Mouse (Mus musculus) c-Kit-positive CD71-positive TER-119-negative erythroid progenitor cells, embryonic 14.5 days (primary cell): ENCODE measurements at regions not wholly inside any gene's neighbourhood (a gene's known extent, or its start where the extent isn't known, plus 50 kb on each side); places are given as distances from the start of the nearest gene placed in this dataset.

Source experiments
- DNase-seq: peaks from one replicate; pipeline ENCODE4 v3.0.0-alpha.2; 2013; ENCODE audit warnings: low read depth

DNA sequence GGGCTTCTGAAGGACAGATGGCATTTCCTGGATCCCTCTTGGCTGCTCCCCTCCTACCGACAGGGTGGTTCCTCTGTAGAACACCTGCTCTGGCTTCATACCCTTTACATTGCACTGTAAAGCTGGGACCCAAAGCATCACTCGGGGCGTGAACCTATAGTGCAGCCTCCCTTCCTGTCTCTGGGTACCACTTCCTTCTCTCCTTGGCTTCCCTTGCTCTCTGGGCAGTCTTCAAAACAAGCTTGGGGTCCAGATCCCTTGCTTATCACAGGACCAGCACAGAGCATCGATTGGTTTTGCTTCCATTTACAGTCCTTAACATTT is 346.4 kb downstream of the Rnf144a start:
- DNase-seq: no peak

DNA sequence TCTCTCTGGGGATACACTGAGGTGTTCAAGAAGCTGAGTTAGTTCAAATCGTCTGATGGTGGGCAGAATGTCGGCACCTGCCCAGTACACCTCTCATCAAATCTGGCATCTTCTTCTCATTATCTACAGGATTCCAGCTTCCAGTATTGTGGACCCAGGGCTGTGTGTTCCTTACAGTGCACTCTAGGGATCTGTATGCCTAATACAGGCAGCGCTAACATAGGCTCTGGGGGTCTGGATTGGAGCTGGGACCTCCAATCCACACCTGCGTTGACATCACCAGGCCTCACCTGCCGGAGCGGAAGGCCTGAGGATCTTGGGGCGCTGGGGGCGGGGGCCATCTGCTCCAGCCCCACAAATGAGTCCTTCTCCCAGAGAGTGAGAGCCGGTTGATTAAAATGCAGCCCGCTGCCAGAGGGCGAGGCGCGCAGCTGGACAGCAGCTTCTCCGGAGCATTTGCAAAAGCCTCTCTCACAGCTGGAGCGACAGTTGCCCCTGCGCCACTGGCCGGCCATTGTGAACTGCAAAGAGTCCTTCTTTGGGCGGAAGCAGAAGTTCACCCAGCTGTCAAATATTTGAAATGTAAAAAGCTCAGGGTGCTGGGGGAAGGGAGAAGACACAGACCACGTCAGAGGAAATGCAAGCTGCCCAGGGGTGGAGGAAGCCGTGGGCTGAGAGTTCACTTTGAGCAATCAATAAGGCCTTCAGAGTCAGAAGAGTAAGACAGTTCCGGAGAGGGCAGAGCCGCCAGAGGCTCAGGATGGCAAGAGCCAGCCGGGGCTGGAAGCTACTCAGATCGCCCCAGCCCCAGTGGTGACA is 347.0 kb downstream of the Rnf144a start:
- DNase-seq: no peak

DNA sequence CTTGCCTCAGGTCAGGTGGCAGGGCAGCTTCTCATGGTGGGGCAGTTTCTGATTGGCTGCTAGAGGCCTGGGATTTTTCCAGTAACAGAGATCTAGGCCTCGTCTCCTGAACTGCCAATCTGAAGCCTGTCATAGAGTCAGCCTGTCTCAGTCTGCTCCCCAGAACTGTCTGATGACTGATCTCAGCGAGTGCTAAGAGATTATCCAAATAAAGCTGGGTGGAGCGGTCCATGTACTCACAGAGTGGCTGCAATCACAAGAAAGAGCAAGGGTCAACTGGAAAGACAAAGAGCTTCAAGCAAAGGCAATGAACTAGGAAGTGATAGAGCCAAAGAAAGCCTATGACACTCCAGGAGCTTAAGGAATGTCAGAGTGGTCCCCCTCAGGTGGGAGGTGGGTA is 354.7 kb downstream of the Rnf144a start:
- DNase-seq: no peak

DNA sequence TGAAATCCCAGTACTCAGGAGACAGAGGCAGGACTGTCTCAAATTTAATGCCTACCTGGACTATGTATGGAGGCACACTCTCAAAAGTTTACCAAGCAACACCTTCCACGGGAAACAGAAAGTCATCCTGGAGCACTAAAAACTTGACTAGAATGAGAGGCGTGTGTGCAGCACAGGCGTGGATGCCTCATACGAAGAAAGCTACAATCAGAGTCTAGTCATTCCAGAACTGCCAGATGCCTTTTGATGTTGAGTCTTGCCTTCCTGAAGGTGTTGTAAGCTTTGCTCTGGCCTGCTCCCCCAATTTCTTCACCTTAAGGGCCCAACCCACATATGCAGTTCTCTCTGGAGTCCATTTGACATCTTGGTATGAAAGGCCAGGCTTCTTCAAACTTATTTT is 356.0 kb downstream of the Rnf144a start:
- no peak for DNase-seq

DNA sequence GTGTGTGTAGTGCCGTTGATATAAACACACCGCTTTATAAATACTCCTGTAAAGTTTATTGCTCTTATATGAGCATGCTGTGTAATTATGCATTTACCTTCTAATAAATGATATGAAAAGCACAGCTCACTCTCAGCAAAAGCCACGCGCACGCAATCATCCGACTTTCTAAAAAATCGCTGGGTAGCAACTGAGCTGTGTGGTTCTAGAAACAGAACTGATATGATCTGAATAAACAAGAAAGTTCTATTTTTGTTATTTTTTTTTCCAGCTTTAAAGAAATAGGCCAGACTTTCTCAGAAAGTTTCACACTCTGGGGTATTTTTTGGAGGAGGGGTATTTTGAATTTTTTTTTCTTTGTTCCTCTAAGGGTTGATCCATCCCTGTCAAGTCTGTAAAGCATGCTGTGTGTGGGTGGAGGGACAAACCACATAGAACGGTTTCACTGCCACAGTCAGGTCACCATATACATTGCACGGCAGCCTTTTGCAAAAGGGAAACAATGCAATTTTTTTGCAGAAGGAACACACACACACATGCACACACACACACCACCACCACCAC is 357.5 kb downstream of the Rnf144a start:
- no peak for DNase-seq

DNA sequence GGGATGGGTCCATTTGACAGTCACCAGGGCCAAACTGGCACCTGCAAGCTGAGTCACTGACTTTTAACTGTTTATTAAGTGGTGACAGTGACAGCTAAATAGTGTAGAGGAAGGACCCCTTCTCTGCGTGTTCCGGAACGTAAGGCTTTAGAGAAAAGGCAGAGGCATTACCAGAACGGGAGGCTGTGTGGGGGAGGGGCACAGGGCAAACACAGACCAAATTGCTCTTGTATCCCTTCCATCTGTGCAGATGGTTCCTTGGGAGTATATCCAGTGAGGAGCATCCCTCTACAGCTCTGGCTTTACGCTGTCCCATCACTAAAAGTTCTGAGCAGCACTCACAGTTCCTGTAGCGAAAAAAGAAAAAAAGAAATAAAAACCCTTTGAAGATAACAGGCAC is 368.1 kb downstream of the Rnf144a start:
- DNase-seq: no peak

DNA sequence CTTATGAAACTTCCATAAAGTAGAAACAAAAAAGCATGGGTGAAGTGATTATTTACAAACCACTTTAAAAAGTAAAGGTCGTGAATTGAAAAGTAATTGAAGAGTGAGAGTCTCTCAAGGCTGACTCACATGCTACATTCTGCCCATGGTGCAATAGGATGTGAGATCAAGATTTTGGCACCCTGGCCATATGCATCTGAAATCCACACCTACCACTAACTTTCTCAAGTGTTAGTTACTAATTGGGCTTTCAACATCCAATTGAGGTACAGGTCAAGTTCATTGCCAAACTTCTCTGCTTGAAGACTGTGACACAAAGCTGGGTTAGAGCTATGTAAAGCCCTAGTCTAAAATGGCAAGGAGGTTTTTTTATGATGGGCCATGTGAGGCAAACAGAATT is 369.7 kb downstream of the Rnf144a start:
- DNase-seq: no peak

DNA sequence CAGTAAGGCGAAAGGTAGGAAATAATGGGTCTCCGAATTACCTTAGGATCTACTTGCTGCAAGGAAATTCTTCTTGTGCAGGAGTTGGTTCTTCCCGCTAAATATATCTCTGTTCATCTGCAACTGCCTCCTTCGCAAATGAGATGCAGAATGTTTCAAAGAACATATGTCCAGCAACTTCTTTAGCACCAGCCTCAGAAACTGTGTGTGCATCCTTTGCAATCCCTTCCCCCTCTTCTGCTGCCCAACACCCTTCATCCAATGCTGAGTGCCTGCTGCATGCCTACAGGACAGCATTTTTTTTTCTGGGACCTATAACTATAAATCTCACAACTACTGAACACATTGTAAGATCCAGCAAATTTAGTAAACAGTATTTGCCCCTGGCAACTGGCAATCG is 402.1 kb downstream of the Rnf144a start:
- DNase-seq: no peak

DNA sequence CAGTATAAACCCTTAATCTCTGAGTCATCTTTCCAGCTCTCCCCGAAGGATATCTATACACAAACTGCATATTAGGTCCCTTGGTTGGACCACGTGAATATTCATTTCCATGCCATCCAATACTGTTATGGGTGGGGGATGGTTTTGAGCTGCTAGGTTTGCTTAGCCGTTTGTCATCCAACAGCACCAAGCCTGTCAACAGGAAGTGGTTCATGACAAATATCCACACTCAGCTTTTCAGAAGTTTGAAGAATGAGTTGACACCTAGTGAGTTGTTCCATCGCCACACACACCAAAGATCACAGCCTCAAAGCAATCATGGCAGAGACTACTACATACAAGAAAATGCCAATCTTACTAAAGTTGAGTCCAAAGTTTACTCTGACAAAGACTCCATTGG is 421.0 kb downstream of the Rnf144a start:
- DNase-seq: no peak

DNA sequence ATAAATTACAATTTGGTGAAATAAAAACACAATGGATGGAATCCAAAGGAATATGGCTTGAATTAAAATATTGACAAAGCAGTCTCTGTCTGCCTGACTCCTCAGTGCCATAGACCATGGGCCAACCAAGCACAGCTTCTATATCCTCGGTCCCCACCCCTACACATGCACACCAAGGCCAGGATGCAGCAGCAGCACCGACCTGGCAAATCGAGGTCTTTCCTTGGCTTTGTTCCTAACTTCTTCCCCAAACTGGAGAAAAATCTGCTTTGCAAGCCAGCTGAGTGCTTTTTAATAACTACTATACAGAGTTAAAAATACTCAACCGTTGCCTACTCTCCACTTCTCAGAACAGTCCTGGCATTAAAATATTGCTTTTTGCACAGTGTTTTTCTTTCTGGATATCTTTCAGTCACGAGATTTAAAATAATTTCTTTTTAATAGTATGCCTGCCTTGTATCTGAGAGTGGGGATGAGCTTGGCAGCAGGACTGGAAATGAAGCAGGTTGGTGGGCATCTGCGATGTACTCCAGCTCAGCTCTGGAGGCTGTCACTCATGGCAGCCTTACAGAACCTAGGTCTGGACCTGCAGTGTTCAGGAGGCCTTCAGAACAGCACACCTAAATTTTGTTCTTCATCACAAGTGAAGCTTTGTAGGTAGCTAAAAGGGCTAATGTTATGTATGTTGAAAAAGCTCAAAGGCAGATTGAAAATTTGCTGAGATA is 423.1 kb downstream of the Rnf144a start:
- no peak for DNase-seq

DNA sequence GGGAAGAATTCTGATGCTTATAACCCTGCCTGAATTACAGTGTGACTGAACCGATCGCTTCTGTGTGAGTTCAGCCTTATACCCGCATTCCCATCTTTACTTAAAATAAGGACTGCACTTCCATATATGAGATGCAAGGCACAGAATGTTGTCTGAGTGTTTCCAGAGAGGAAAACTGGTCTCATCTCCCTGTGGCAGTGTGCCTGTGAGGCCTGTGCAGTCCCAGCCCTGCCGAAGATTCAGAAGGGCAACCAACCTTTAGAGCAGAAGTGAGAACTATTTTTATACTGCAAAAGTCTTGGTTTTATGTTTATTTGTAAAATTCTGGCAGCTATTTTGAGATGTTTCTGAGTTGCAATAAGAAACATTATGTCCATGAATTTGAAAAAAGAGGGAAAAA is 432.5 kb downstream of the Rnf144a start:
- DNase-seq: no peak

DNA sequence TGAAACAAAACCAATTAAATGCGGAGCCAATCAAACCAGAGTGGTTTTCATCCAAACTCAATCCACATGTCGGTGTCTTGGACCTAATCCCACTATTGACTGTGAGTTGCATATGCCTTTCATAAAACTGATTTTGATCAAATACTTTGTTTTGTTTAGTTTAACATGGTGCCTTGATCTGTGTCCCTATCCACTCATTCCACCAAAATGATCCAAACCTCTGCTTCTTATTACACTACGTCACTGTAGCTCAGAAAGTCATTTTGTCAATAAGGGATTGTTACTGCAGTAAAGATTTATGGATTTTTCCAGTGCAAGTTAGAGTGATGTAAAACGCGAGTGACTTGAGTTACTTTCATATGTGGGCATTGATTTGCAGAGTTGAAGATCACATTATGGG is 436.7 kb downstream of the Rnf144a start:
- no peak for DNase-seq

DNA sequence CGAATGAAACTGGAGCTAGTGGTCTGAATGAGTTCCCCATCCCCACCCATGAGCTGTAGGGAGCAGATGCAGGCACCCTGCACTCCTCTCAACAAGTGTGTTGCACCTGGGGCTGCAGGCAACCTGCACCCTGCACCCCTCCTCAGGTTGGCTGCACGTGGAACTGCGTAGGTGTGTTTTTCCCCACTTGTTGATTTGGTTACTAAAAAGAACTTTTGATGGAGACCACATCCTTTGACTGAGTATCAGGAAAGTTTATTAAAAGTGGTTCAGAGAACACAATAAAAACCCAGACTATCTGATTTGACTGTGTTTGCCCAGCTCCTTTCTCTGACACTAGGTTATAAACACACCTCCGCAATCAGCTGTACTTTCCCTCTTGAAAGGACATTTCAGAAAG is 456.5 kb downstream of the Rnf144a start:
- no peak for DNase-seq

DNA sequence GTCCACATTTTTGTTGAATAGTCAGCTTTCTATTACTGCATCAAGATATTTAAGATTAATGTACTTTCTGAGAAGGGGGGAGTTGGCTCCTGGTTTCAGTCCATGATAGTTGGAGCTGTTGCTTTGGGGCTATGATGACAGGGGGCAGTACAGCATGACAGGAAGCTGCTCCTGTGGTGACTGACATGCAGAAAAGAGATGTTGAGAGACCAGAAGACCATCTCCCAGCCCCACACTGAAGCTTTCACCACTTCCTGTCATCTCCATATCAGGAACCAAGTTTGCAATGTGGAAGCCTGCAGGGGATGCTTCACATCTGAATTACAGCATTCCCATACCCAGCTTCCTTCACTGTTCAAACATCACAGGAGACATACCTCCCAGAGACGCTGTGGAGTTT is 457.5 kb downstream of the Rnf144a start:
- DNase-seq: no peak

DNA sequence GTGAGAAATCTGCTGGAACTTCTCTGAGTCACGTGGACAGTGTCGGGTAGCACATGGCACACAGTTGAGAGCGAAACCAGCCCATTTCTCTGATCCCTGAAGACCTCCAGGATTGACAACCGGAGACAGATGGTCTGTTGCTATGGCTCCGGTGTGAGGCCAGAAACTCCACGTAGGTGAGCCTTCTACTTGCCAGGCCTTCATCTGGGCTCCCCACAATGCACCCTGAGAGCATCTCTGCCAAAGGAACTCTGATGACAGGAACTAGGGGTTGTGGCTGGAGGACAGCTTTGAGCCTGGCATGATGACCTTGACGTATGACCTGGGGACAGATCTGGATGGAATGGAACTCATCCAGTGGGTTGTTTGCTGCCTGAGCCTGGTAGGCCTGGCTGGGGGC is 467.9 kb downstream of the Rnf144a start:
- DNase-seq: no peak

DNA sequence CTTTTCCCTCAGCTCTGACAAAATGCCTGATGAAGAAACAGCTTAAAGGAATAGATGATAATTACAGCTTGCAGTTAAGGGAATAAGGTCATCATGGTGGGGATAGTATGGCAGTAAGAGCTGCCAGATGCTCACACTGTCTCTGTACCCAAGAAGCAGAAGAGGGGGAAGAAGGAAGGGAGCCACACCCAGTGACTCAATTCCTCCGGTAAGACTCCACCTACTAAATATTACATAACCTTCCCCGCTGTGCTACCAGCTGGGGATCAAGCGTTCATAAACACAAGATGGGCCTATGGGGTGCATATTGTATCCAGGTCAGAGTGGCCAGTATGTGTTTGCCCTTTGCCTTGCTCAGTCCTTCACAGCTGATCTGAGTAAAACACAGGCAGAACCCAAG is 468.9 kb downstream of the Rnf144a start:
- no peak for DNase-seq

DNA sequence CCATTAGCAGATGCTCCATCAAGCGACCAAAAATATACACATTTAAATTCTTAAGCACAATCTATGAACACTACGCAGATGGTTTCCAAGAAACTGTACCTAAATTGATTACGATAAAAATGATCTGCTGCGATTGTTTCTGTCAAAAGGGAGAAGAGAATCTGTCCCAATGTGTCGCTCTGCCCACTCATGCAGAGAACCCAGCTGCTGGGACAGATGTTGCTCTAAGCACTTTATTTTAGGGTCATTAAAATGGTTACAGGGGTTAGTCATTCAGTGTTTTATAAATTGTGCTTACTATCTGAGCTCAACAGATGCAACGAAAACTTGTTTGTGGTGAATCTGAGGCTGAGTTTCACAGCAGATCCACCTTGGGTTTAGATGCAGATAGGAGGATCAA is 476.2 kb downstream of the Rnf144a start:
- DNase-seq: no peak

DNA sequence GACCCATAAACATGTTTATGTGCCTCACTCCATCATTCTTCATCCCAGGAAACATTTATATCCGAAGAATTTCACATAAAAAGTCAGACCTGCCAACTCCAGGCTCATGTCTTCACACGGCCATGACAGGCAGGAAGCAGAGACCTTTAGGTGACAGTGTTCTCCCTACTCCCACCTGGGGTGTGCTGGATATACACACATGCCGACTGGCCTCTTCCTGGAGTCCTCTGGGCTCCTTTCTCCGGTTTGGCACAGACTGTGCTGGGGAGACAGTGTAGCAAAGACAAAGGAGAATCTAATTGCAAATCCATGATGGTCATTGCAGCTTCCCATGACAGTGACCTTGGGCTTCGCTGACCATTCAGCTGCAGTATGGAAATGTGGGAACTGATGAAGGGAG is 480.1 kb downstream of the Rnf144a start:
- DNase-seq: no peak

DNA sequence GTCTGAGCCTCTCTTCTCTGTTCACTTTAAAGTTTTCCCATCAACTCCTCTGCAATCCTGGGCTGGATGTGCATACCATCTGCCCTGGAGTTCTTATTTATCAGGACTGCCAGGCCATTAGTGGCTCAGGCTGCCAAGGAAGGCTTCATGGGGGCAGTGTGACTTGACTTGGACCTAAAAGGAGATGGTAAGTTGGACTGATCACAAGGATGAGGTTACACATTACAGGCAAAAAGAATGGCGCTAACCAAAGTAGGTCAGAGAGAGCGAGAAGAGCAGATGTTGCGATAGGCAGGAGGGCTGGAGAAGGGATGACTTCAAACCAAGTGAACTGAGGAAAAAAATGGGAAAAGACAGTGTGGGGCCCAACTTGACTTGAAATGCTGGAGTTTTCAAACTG is 480.5 kb downstream of the Rnf144a start:
- DNase-seq: no peak

DNA sequence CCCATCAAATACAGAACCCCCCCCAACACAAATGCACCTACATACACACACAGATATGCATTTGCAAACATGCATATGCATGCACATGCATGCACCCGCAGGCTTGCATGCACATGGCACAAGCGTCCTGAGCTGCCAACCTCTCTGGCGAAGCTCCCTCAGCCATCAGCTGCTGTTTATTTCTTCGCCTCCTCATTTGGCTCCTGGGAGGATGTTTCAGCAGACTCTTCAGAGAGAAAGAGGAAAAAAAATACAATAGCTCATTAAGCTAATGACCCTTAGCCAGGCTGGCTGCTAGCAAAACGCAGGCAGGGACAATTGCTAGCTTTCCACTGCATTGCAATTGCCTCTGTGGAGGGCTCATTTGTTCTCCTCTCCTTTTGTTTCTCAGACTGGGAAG is 488.7 kb downstream of the Rnf144a start:
- no peak for DNase-seq

DNA sequence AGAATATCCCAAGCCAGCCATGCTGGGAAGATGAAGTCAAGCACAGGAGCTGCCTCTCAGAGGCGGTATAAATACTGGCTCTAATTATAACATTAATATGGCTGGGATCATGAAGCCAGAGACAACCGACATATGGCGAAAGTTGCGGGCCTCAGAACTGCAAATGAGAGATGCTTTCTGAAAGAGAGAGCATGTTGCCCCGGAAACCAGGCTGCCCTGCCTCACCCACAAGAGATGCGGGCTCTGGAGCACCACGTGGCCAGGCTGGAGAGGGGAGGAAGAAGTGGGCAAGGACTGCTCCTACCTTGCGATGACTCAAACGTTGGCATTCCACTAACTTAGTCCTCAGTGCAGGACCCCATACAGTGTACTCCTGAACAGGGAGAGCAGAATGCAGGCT is 490.5 kb downstream of the Rnf144a start:
- DNase-seq: no peak

DNA sequence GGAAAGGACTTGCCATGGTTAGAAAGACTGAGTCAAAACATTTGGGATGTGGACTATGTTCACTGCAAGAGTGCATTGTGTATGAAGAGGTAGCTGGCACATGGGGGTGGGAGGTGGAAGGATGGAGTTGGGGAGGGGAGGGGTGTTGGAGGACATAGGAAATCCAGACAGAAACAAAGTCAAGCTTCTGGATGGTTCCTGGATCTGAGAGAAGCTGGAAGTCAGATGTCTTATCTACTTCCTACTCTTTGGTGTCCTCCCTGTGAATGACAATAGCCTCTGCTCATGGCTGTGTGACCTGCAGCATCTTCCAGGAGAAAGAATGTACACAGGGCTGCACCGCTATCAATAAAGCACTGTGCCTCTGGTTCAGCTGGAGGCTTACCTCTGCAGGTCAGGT is 491.3 kb downstream of the Rnf144a start:
- no peak for DNase-seq

DNA sequence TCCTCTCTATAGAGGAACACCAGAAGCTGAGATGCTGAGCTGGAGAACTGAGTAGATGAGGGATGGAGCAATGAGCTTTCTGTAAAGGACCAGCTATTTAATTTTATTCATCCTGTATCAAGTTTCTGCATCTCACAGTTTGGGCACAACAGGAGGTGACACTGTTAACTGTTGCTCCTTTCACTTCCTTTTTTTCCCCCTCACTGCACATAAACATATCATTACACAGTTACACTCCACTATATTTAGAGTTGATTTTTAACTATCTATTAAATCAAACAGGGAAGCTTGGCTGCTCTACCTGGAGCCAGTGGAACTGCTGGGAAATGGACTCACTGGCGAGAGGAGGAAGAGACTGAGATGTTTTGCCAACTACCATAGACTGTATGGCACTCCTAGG is 509.4 kb downstream of the Rnf144a start:
- no peak for DNase-seq

DNA sequence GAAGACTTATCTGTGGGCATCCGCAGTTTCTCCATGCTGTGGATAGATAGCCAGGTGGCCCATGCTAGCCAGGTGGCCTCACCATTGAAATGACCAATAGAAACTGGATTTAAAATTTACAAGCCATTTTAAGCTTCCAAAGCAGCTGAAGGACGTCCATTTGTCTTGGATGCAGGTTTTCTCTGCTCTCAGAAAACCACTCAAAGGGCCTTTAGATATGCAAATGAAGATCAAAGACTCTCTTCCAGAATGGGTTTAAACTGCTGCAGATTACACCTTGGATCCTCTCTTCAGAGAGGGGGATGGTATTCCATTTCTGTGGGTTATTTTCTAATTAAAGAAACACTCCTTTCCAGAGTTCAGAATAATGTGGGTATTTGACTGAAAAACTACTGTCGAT is 518.5 kb downstream of the Rnf144a start:
- no peak for DNase-seq
